Mouse (Mus musculus): ENCODE data around the gene Tbc1d25.

DNA sequence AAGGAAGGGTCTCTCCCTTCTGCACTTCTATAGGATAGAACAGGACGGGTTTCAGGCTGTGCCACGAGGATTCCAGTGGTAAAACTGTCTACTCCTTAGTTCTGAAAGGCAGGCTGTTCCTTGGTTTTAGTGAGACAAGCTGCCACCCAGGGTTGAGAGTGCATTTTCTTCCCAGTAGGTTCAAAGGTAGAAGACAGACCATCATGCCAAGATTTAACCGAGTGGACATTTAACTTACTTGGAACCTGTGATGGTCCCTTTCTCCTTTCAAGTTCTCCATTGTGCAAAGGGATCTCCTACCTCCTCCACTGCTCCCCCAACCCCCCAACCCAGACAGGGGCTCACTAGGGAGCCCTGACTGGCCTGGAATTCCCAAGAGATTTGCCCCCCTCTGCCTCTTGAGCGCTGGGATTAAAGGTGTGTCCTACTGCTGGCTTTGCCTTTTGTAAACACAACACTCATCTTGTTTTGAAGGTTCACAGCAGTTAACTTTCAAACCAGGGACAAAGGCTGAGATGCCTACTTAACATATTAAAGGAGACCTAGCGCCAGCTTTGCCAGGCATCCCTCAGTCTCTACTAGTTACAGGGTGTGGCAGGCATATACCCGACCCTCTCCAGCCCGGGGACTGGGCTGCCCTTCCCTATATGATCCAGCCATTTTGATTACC, 7.0 kb upstream of the Tbc1d25 start:
- no peak for TF ChIP-seq CTCF (IDR thresholded peaks at IDR 0.05; ENCODE audit: low read depth)
- no peak for TF ChIP-seq EP300 (optimal IDR thresholded peaks at IDR 0.05)

All from stomach, postnatal 0 days (tissue).